ENCODE assay signal across 18 mouse cellular contexts in genomic region chr14:21088731-21089130, GRCm38 (mm10). TPM values are rescaled to one million over a fixed set of nuclear protein-coding genes. Genes with fewer than 3 reads are reported as not detected.
DNase-seq lines count a peak whose midpoint lies in the region; ATAC-seq and TF ChIP-seq lines count a peak whose summit lies in the region.
"Had no signal": no experiment of that assay in that cellular context is flagged by ENCODE, and none has a peak within 500 bp of the region (broad histone marks: within the 10 kb centered on the region; RNA-seq: fewer than 3 reads in every experiment).

No protein-coding gene starts in this region.

- peak overlapping the region; percentile 25; the same call in 1 of the 2 replicates for H3K9ac ChIP-seq in heart, embryonic 14.5 days (ENCODE audit: low read length)
- H3K9ac ChIP-seq in heart, adult 2 months (ENCODE audit: low read depth, low read length) = no peak overlapping the region
- H3K9ac ChIP-seq: hindbrain, embryonic 12.5 days; liver, embryonic 15.5 days had no signal

- TF ChIP-seq POLR2A in heart, adult 2 months (IDR thresholded peaks at IDR 0.05; ENCODE audit: insufficient read depth, low read depth, low read length) = no peak

- H3K4me3 ChIP-seq in heart, embryonic 14.5 days (ENCODE audit: control insufficient read depth in 1 of 2, insufficient read depth in 1 of 2, low read depth in 1 of 2, low read length in 2 of 2) = no peak overlapping the region
- H3K4me3 ChIP-seq in heart, adult 2 months = no peak overlapping the region
- H3K4me3 ChIP-seq in limb, embryonic 10.5 days = no peak overlapping the region
- H3K4me3 ChIP-seq: erythroblast, embryonic 14.5 days; hindbrain, embryonic 12.5 days; liver, embryonic 15.5 days had no signal

- intact Hi-C loops in heart, adult 2 months (cut with DNase I) = no loop called here

- peaks cover 22 to 50% of the 10 kb centered on the region in 2 experiments for H3K4me1 ChIP-seq in heart, embryonic 14.5 days (ENCODE audit: control insufficient read depth in 2 of 2, insufficient read depth in 2 of 2, low read length in 2 of 2)
- peaks cover 1% of the 10 kb centered on the region for H3K4me1 ChIP-seq in heart, adult 2 months (ENCODE audit: control insufficient read depth, insufficient read depth, low read length)
- peaks cover 44% of the 10 kb centered on the region for H3K4me1 ChIP-seq in limb, embryonic 10.5 days

- H3K79me2 ChIP-seq in heart, adult 2 months (replicated peaks; ENCODE audit: control insufficient read depth, insufficient read depth, low read length) = peaks cover 3% of the 10 kb centered on the region; the same call in 1 of the 2 replicates

- H3K36me3 ChIP-seq in heart, embryonic 14.5 days (ENCODE audit: control insufficient read depth, insufficient read depth, low read length) = peaks cover 13% of the 10 kb centered on the region
- peaks cover 6% of the 10 kb centered on the region for H3K36me3 ChIP-seq in heart, adult 2 months (ENCODE audit: control insufficient read depth, insufficient read depth, low read length)
- H3K36me3 ChIP-seq in limb, embryonic 10.5 days = peaks cover 20% of the 10 kb centered on the region

- H3K4me2 ChIP-seq in heart, embryonic 14.5 days (ENCODE audit: low read length) = no peak overlapping the region
- H3K4me2 ChIP-seq: hindbrain, embryonic 12.5 days; liver, embryonic 15.5 days had no signal

- TF ChIP-seq EP300 in heart, adult 2 months (IDR thresholded peaks at IDR 0.05; ENCODE audit: insufficient read depth, low read depth, low read length) = no peak

- DNase-seq in heart, adult 2 months = no peak
- peak; percentile 83 for DNase-seq in ES-CJ7 (ENCODE audit: low read depth, low spot score)
- peak; percentile 20 for DNase-seq in WW6 (ENCODE audit: low read depth, low spot score)
- no peak for DNase-seq in limb, embryonic 10.5 days (ENCODE audit: low spot score)
- no peak for DNase-seq in left cerebral cortex, adult 18-20 months (ENCODE audit: low spot score in 2 of 2)
- no peak for DNase-seq in adrenal gland, adult 8-10 months
- DNase-seq: adrenal gland, postnatal 25 days; cerebellum, adult 9-10 months; kidney, postnatal 4 days; lung, postnatal 14 days; right cerebral cortex, adult 18-20 months had no signal

- H3K27ac ChIP-seq in heart, embryonic 14.5 days (replicated peaks in 1 of 2; ENCODE audit: control insufficient read depth in 1 of 2, insufficient read depth in 1 of 2, low read depth in 2 of 2, low read length in 2 of 2) = 0 out of 4 replicates have a peak overlapping the region, but pooled peaks of 1 of the 2 experiments have one; percentile 2
- H3K27ac ChIP-seq in heart, adult 2 months = no peak overlapping the region
- peak overlapping the region; percentile 88 for H3K27ac ChIP-seq in limb, embryonic 10.5 days
- H3K27ac ChIP-seq: hindbrain, embryonic 12.5 days; liver, embryonic 15.5 days had no signal

- H3K27me3 ChIP-seq in heart, embryonic 14.5 days (ENCODE audit: control insufficient read depth, insufficient read depth, low read length) = no peaks in the 10 kb centered on the region
- H3K27me3 ChIP-seq in heart, adult 2 months (ENCODE audit: control insufficient read depth, insufficient read depth, low read length) = no peaks in the 10 kb centered on the region
- H3K27me3 ChIP-seq in limb, embryonic 10.5 days (ENCODE audit: low read depth, poor library complexity, severe bottlenecking) = no peaks in the 10 kb centered on the region
- H3K27me3 ChIP-seq: hindbrain, embryonic 12.5 days; liver, embryonic 15.5 days had no signal

- H3K9me3 ChIP-seq in heart, embryonic 14.5 days (ENCODE audit: control insufficient read depth, low read length) = no peaks in the 10 kb centered on the region
- no peaks in the 10 kb centered on the region for H3K9me3 ChIP-seq in limb, embryonic 10.5 days (replicated peaks)
- H3K9me3 ChIP-seq: hindbrain, embryonic 12.5 days; liver, embryonic 15.5 days had no signal

- TF ChIP-seq CTCF in heart, adult 2 months (IDR thresholded peaks at IDR 0.05) = no peak

- no peak for ATAC-seq in heart, embryonic 14.5 days (ENCODE audit: insufficient number of reproducible peaks, insufficient read depth, low FRiP score, low read depth)
- ATAC-seq: activated CD4-positive, CD25-positive, alpha-beta regulatory T cell, adult 4 months; forebrain, embryonic 14.5 days; inflammation-experienced regulatory T-cells, adult 6 months had no signal

- WGBS in heart, embryonic 14.5 days = 32% methylated on average over 3 of the region's 3 CpGs
- 64% methylated on average over 3 of the region's 3 CpGs for WGBS in heart, adult 2 months
- 51% methylated on average over 3 of the region's 3 CpGs for WGBS in limb, embryonic 10.5 days

RNA-seq across cellular contexts. Expression of gene Adk, which starts 36.4 kb away (rescaled TPM):
- polyA plus RNA-seq in heart, embryonic 14.5 days (2014; fragmentation: Nextera tagmentation; extraction: Ambion mirVana) = 250 and 263 TPM in 2 replicates
- total RNA-seq in heart, adult 2 months (2021) = 100 to 1,000 TPM; 212 to 253 TPM
- 104 and 160 TPM in 2 replicates for polyA plus RNA-seq in heart, adult 2 months (2012; rRNA removed)
- polyA plus RNA-seq in limb, embryonic 10.5 days (2016; fragmentation: Nextera tagmentation; extraction: Ambion mirVana) = 170 and 179 TPM in 2 replicates
- total RNA-seq in left cerebral cortex, adult 18-20 months (2021) = 10 to 100 TPM; 65.1 to 77.9 TPM
- total RNA-seq in adrenal gland, adult 8-10 months (2022) = 100 to 1,000 TPM; 151 to 212 (median 178) TPM

RNA-seq across cellular contexts. Expression of gene Ap3m1, which starts 36.4 kb away (rescaled TPM):
- polyA plus RNA-seq in heart, embryonic 14.5 days (2014; fragmentation: Nextera tagmentation; extraction: Ambion mirVana) = 63.2 and 72.3 TPM in 2 replicates
- 10 to 100 TPM; 51.6 to 69.4 TPM for total RNA-seq in heart, adult 2 months (2021)
- polyA plus RNA-seq in heart, adult 2 months (2012; rRNA removed) = 26.6 and 69.2 TPM in 2 replicates
- polyA plus RNA-seq in limb, embryonic 10.5 days (2016; fragmentation: Nextera tagmentation; extraction: Ambion mirVana) = 70.6 and 78.4 TPM in 2 replicates
- 10 to 100 TPM; 64.8 to 67.4 TPM for total RNA-seq in left cerebral cortex, adult 18-20 months (2021)
- total RNA-seq in adrenal gland, adult 8-10 months (2022) = 100 to 1,000 TPM in 3 of 4 experiments, 10 to 100 TPM in 1; 97.7 to 120 (median 110) TPM

Comparison
In these comparisons a context has a peak if more than half of its experiments do, and no peak if none do; other contexts are left out.
1. DNase-seq: peak in ES-CJ7 (single experiment) and WW6 (single experiment); none in heart, adult 2 months (0 of 2), limb, embryonic 10.5 days (single experiment), left cerebral cortex, adult 18-20 months (0 of 2) and adrenal gland, adult 8-10 months (single experiment).